Mouse (Mus musculus) erythroblast, embryonic 14.5 days (primary cell): ENCODE measurements at regions not wholly inside any gene's neighbourhood (a gene's known extent, or its start where the extent isn't known, plus 50 kb on each side); places are given as distances from the start of the nearest gene placed in this dataset.

Experiments
- GATA1 ChIP-seq: IDR thresholded peaks from 2 replicates; pipeline ENCODE4 v1.6.1; 2012; ENCODE audit warnings: low read length, inconsistent platforms, mixed read lengths
- TAL1 ChIP-seq: IDR thresholded peaks from 3 replicates; pipeline ENCODE4 v1.6.1; 2012; ENCODE audit warnings: low read length, inconsistent platforms, mixed read lengths

GRCm38 (mm10) chr14:36624822-36625221, 343.8 kb downstream of the Ccser2 start:
- TF ChIP-seq GATA1 (no peak), TAL1 (no peak)
